ENCODE assay signal across 16 mouse cellular contexts in the genomic region with DNA sequence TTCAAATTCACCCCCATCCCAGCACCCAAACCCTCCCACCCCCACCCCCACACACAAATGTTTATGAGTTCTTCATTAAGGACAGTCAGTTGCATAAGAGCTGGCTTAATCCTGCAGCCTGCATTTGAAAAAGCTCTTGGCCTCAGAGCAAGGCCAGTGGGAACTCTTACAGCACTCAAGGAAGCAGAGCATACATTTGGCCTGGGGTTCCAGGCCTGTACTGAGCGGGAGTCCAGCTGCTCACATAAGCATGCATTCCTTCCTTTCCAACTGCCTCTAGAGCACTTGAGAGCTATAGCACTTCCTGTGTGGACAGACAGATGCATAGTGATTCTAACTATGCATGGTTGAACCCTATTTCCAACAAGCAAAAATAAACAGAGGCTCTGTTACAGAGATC. TPM values are rescaled to one million over a fixed set of nuclear protein-coding genes. Genes with fewer than 3 reads are reported as not detected.
A peak's percentile ranks its signal among the peaks of the same experiment; 100 is the strongest.
DNase-seq lines count a peak whose midpoint lies in the region.
"Had no signal": no experiment of that assay in that cellular context is flagged by ENCODE, and none has a peak within 500 bp of the region (broad histone marks: within the 10 kb centered on the region; RNA-seq: fewer than 3 reads in every experiment).

No protein-coding gene starts in this region.

- DNase-seq in adrenal gland, adult 8-10 months, result peak; percentile 47
- DNase-seq in adrenal gland, adult 18-20 months (ENCODE audit: low spot score in 2 of 2), result no peak
- DNase-seq in lung, postnatal 10 days, result peak; percentile 22
- DNase-seq in lung, postnatal 25 days (ENCODE audit: low spot score), result no peak
- DNase-seq in adrenal gland, postnatal 36 days, result peak; percentile 29 to 36
- no peak for DNase-seq in right cerebral cortex, postnatal 10 days (ENCODE audit: low spot score in 2 of 2)
- DNase-seq in cerebellum, adult 8-10 months, result no peak
- DNase-seq: cerebellum, postnatal 10 days; forebrain, postnatal 0 days; gastrocnemius, postnatal 36 days; heart, postnatal 4 days; kidney, adult 11 months; layer of hippocampus, postnatal 36 days; liver, embryonic 13.5 days; right cerebral cortex, postnatal 14 days; thymus, postnatal 14 days had no signal

RNA-seq across cellular contexts. Expression of gene Hspa4, which starts 40.2 kb away (rescaled TPM):
- total RNA-seq in adrenal gland, adult 8-10 months (2022), result 100 to 1,000 TPM; 164 to 203 (median 190) TPM
- 100 to 1,000 TPM; 272 to 274 TPM for total RNA-seq in adrenal gland, adult 18-20 months (2021)
- 100 to 1,000 TPM; 172 to 250 TPM for total RNA-seq in adrenal gland, postnatal 36 days (2021)

Comparison
In these comparisons a context has a peak if more than half of its experiments do, and no peak if none do; other contexts are left out.
1. DNase-seq: peak in adrenal gland, adult 8-10 months (single experiment), lung, postnatal 10 days (single experiment) and adrenal gland, postnatal 36 days (2 of 2); none in adrenal gland, adult 18-20 months (0 of 2), lung, postnatal 25 days (single experiment), right cerebral cortex, postnatal 10 days (0 of 2) and cerebellum, adult 8-10 months (single experiment).